Mouse (Mus musculus) layer of hippocampus, adult 2 months (tissue): ENCODE data around the gene Angptl2. TPM values are rescaled to one million over a fixed set of nuclear protein-coding genes. Genes with fewer than 3 reads are reported as not detected.

Source experiments
- DNase-seq, 2 experiments: peaks; one replicate each; pipeline ENCODE4 v3.0.0; 2022; ENCODE audit warnings: low spot score in 2 of 2
- H3K27ac ChIP-seq: fragments of 200-600 bp; 2 replicates; pipeline ENCODE4 v1.8.1; 2022
- H3K4me3 ChIP-seq: fragments of 200-600 bp; 2 replicates; pipeline ENCODE4 v1.8.1; 2022; ENCODE audit warnings: mild to moderate bottlenecking
- CTCF ChIP-seq: fragments of 200-600 bp; conservative IDR thresholded peaks from 2 replicates; pipeline ENCODE4 v1.8.1; 2022; ENCODE audit warnings: antibody characterized with exemption, mild to moderate bottlenecking, moderate library complexity
- total RNA-seq, 2 experiments: library from RNA; stranded (reverse); gene quantifications; 2 replicates each; pipeline ENCODE4 v1.2.3; 2021

Angptl2 gene
- total RNA-seq, 2 experiments from 2014 or later, result 0.81 to 2.2 TPM

GRCm38 (mm10) chr2:33223656-33224358 lies 7.9 kb downstream of the Angptl2 start:
- DNase-seq, result no peak
- TF ChIP-seq CTCF, result no peak
- Histone ChIP-seq H3K27ac (no peak overlapping the region), H3K4me3 (no peak overlapping the region)

DNA sequence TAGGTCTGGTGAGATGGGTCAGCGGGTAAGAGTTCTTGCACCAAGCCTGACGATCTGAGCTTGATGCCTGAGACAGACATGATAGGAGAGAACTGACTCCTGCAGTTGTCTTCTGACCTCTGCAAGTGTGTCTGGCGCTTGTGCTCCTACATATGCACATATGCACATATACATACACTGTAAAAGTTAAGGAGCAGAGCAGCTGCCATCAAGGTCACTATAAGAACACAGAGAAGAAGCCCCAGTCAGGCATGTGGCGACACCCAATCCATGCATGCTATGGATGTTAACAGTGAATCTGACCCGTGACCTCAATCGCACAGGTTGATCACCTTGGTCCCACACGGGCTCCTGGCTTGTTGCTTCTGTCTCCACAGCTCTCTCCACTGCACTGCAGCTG lies 10.1 kb downstream of the Angptl2 start:
- H3K27ac ChIP-seq, result no peak overlapping the region
- no peak for TF ChIP-seq CTCF
- DNase-seq, result no peak
- H3K4me3 ChIP-seq, result no peak overlapping the region

GRCm38 (mm10) chr2:33228077-33228476 lies 12.2 kb downstream of the Angptl2 start:
- Histone ChIP-seq H3K4me3 (no peak overlapping the region), H3K27ac (no peak overlapping the region)
- DNase-seq, result no peak
- no peak for TF ChIP-seq CTCF

DNA sequence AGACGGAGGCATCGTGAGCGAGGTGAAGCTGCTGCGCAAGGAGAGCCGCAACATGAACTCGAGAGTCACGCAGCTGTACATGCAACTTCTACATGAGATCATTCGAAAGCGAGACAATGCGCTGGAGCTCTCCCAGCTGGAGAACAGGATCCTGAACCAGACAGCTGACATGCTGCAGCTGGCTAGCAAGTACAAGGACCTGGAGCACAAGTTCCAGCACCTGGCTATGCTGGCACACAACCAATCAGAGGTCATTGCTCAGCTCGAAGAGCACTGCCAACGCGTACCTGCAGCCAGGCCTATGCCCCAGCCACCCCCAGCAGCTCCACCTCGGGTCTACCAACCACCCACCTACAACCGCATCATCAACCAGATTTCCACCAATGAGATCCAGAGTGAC lies 12.7 kb downstream of the Angptl2 start:
- no peak for TF ChIP-seq CTCF
- DNase-seq, result no peak
- H3K4me3 ChIP-seq, result no peak overlapping the region
- no peak overlapping the region for H3K27ac ChIP-seq

DNA sequence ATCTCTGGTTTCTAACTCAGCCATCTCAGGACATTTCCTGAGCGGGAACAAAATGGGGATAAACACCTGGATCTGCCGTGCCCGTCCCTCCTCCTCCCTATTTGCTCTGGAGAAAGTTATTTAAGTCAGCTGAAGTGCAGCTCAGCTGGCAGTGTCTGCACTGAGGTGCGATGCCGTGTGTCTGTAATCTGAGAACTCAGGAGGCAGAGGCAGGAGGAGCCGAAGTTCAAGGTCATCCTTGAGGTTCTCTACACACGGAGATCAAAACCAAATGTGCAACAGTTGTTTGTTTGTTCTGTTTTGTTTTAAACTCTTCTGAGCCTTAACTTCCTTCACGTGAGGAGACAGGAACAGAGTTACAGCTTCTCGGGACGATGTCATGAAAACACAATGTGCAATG lies 14.8 kb downstream of the Angptl2 start:
- no peak overlapping the region for H3K4me3 ChIP-seq
- no peak for TF ChIP-seq CTCF
- DNase-seq, result no peak
- H3K27ac ChIP-seq, result no peak overlapping the region

DNA sequence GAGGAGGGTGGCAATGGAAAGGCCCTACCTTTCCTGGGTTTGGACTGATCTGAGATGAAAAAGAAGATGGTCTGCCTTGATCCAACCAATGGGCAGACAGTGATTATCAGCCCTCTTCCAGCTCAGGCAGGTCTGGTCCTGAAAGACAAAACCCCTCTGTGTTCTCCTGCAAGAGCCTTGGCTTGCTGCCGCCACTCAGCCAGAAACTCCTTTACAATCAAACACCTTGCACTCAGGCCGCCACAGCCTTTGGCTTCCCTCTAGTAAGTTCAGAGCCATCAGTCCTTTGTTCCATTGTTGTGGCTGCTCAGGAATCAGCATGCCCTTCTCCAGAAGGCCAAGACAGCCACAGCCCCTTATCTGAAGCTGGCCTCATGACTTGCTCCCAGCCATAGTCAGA lies 15.9 kb downstream of the Angptl2 start:
- H3K27ac ChIP-seq, result no peak overlapping the region; the same call in 1 of the 2 replicates
- H3K4me3 ChIP-seq, result no peak overlapping the region
- DNase-seq, result no peak
- TF ChIP-seq CTCF, result no peak

DNA sequence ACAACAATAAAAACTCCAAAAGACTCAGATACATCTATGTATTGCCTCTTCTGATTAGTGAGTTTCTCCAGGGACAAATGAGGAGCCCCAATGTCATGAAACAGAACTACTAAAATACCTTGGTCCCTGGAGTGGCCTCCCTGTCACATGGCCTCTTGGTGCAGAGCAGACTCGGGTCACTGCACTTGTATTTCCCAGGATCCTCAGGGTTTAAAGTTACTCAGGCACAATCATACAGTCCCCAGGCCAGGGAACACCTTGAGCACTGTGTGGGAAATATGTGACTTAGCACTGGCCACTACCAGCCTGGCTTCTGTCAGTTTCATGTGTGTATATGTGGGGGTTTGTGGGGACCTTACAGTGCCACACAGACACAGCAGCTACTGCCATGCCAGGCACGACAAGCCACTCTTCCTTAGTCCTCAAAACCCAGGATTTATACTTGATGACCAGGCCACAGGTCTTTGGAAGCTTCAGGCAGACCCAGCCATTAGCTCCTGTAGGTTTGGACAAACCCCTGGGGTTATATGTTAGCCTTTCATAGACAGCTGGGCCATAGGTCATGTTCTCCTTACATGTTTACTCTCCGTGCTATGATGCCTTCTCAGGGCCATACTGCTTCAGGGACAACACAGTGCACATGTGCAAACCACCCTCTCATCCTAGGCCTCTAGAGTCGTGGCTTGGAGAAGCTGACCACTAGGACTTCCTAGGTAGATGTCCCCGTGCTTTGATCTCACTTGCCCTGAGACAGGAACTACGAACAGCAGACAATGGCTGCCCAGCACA lies 17.1 kb downstream of the Angptl2 start:
- Histone ChIP-seq H3K4me3 (no peak overlapping the region), H3K27ac (peak overlapping the region; percentile 63)
- TF ChIP-seq CTCF, result no peak
- DNase-seq, result no peak

DNA sequence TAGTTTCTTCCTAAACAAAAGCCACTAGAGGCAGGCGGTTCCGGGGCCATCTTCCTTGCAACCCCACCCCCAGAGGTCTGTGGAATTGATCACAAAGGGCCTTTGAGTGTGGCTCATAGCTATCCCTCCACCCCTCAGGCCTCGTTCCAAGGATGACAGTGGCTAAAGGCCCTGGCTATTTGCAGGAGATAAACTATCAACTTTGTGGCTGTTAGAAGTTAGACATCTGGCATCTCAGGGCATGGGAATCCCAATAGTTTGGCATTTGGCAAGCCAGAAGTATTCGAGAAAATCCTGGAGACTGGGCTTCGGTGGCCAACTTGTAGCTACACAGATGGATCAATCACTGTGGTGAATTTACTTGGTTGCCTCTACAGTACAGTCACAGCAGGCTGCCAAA lies 18.0 kb downstream of the Angptl2 start:
- no peak for TF ChIP-seq CTCF
- DNase-seq, result no peak
- peak overlapping the region; percentile 63 for H3K27ac ChIP-seq
- H3K4me3 ChIP-seq, result no peak overlapping the region

- DNase-seq, result no peak
- H3K4me3 ChIP-seq, result no peak overlapping the region
- peak; percentile 51 for TF ChIP-seq CTCF
- H3K27ac ChIP-seq, result peak overlapping the region; percentile 63
Observed at GRCm38 (mm10) chr2:33234848-33235247, 19.0 kb downstream of the Angptl2 start.

GRCm38 (mm10) chr2:33237581-33237980 lies 21.7 kb downstream of the Angptl2 start:
- no peak overlapping the region for H3K4me3 ChIP-seq
- TF ChIP-seq CTCF, result no peak
- peak overlapping the region; percentile 39; the same call in 1 of the 2 replicates for H3K27ac ChIP-seq
- DNase-seq, result no peak

DNA sequence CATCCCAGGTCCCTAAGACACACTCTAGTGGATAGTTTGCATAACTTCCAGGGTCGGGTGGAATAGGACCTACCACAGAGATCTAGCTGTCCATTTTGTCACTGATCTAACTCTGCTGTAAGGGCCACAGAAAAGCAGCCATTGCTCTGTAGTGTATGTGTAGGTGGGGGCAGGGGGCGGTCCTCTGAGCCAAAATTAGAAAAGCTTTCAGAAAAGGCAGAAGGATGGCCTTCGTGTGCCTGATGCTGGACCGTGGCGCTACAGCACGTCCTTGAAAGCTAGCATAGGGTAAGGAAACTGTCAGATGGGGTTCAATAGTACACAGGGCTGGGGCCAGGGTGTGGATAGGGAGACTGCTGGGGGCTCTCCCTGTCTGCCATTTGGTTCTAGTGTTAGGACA lies 29.0 kb downstream of the Angptl2 start:
- DNase-seq, result no peak
- peak overlapping the region; percentile 43; the same call in 1 of the 2 replicates for H3K27ac ChIP-seq
- TF ChIP-seq CTCF, result no peak

GRCm38 (mm10) chr2:33245350-33245749 lies 29.5 kb downstream of the Angptl2 start:
- no peak for DNase-seq
- no peak overlapping the region for H3K4me3 ChIP-seq
- H3K27ac ChIP-seq, result peak overlapping the region; percentile 43; the same call in 1 of the 2 replicates
- TF ChIP-seq CTCF, result 0 out of 2 replicates have a peak, but pooled peaks have one; percentile 26

More for the DNA sequence above, 29.0 kb downstream of the Angptl2 start:
- H3K4me3 ChIP-seq, result no peak overlapping the region

DNA sequence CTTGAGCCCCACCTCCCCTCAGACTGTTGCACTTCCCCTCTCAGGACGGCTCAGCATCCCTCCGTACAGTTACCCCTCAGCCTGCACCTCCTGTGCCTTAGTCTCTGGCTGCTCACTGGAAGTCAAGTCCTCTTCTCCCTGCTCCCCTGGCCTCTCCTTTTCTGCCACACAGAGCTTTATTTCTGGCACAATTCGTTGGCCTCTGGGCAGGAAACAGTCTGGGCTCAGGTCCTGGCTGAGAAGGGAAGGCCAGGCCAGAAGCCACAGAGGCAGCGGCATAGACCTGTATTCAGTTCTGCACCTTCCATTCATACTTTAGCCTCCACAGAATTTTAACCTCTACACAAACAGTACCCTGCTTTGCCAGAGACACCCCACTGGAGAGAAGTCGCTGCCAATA lies 31.0 kb downstream of the Angptl2 start:
- no peak for TF ChIP-seq CTCF
- Histone ChIP-seq H3K27ac (no peak overlapping the region), H3K4me3 (no peak overlapping the region)
- DNase-seq, result no peak
